Mouse (Mus musculus): ENCODE data around the gene Unkl. TPM values are rescaled to one million over a fixed set of nuclear protein-coding genes. Genes with fewer than 3 reads are reported as not detected.

The Unkl gene
- polyA plus RNA-seq, 1 experiment from 2014 or later: 16.2 TPM

DNA sequence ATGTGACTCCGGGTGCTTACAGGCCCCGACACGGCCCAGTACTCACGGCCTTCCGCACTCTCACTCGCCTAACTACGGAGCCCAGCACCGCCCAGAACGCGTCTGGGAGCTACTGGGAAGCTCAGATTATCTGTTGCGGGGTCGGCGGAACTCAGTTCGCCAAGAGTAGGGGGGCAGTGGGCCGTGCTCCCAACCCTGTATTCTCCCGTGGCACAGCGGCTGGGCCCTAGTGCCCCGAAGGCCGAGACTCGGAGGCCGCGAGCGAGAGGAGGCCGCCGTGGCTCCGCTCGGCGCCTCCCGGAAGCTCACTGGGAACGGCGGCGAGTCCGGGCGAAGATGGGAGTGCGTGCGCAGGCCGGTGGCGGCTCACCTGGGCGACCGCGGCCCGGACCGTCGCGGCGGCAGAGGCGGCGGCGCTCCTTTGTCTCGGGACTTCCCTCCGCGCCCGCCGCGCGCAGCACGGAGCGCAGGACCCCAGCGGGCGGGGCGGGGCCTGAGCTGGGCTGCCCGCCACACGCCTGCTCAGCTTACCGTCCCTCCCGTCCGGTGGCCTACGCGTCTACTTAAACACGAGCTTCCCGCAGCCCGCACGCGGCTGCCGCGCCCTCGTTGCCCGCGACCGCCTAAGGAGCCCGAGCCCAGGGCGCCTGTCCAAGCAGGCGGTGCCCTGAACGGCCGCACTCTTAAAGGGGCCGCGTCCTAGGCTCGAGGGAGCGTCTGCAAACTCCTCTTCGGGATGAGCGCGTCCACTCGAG lies 84.9 kb downstream of the Unkl start:
- Histone ChIP-seq H3K4me1 (replicated peaks) (peaks cover 35% of the 10 kb centered on the region), H3K9ac (peak overlapping the region; percentile 92), H3K27ac (replicated peaks) (peak overlapping the region; percentile 98), H3K36me3 (peaks cover 9% of the 10 kb centered on the region), H3K4me3 (peak overlapping the region; percentile 92), H3K4me2 (peak overlapping the region; percentile 87), H3K9me3 (no peaks in the 10 kb centered on the region), H3K27me3 (no peaks in the 10 kb centered on the region)
- peak; percentile 92 for ATAC-seq (ENCODE audit: low FRiP score, low read depth)
- under 1% methylated on average over 79 of the region's 92 CpGs for WGBS

DNA sequence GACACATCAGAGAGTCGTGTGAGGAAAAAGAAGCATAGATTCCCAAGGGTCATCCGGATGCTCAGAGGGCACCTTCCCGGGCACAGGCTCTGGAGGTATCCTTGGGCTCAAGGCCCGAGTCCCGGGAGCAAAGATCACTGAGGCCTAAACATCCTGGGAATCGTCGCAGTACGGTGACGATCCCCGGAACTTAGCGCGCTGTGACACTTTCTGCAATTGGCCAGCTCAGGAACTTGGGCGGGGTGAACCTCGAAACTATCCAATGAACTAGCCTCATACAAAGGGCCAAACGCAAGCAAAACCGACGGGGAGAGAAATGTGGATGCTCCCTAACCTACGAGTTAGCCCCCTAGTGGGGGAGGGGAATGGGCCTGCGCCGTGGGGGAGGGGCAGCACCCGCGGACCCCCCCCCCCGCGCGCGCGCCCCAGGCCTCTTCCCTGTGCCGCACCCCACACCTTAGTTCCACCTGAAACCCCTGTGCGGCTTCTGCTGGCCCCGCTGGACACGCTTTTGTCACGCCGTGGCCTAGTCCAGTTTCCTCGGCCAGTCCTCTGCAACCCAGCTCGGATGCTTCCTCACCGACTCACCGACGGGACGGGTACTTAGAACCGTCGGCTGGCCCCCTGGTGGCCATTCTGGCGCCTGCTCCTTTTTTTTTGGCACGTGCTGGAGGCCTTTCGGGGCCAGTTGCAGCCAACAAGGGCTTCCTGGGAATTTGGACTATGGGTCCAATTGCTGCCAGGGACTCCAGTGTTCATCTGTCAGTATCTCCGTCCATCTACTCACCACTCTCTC lies 85.7 kb downstream of the Unkl start:
- H3K27ac ChIP-seq (replicated peaks): peak overlapping the region; percentile 98
- H3K36me3 ChIP-seq: peaks cover 1% of the 10 kb centered on the region
- peak overlapping the region; percentile 92 for H3K4me3 ChIP-seq
- peak; percentile 89 for ATAC-seq (ENCODE audit: low FRiP score, low read depth)
- H3K9ac ChIP-seq: peak overlapping the region; percentile 92
- WGBS: under 1% methylated on average over 39 of the region's 45 CpGs
- H3K4me2 ChIP-seq: peak overlapping the region; percentile 87
- H3K4me1 ChIP-seq (replicated peaks): peaks cover 35% of the 10 kb centered on the region
- no peaks in the 10 kb centered on the region for H3K9me3 ChIP-seq
- no peaks in the 10 kb centered on the region for H3K27me3 ChIP-seq

- peak within 1 kb of the TSS; percentile 92 for H3K4me3 ChIP-seq
- peak within 1 kb of the TSS; percentile 98 for H3K27ac ChIP-seq (replicated peaks)
- peaks cover 34% of the 10 kb centered on the region for H3K4me1 ChIP-seq (replicated peaks)
- 0 out of 2 replicates have a peak, but pooled peaks cover 3% of the 10 kb centered on the region for H3K27me3 ChIP-seq
- H3K36me3 ChIP-seq: no peaks in the 10 kb centered on the region
- H3K9me3 ChIP-seq: no peaks in the 10 kb centered on the region
- peak within 1 kb of the TSS; percentile 92 for H3K9ac ChIP-seq
- ATAC-seq (ENCODE audit: low FRiP score, low read depth): no peak
- 75% methylated on average over 9 of the region's 9 CpGs for WGBS
- peak within 1 kb of the TSS; percentile 87 for H3K4me2 ChIP-seq
These were observed 86.6 kb downstream of the Unkl start, which contains the start of gene Ube2i for GRCm38 (mm10) chr17:25274571-25275346. Ube2i (minus strand) TSS chr17:25274622.

DNA sequence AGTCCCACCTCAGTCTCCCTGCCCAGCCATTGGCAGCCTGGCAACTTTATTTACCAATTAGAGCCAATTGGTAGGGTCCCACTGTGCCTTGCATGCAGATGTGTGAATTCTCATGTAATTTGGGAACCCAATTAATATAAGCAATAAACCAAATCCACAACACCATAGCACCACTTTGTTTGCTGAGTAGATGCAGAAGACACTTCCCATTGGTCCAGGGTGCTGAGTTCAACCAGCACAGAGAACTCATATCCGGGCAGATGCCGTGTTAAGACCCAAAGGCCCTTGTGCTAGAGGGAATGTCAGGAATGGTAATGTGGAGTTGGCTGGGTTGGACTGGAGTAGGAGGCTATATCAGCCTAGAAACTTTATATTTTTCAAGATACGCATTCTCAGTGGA lies 87.6 kb downstream of the Unkl start:
- 95% methylated on average over 3 of the region's 3 CpGs for WGBS
- no peak for ATAC-seq (ENCODE audit: low FRiP score, low read depth)
- 0 out of 2 replicates have a peak, but pooled peaks cover 3% of the 10 kb centered on the region for H3K27me3 ChIP-seq

DNA sequence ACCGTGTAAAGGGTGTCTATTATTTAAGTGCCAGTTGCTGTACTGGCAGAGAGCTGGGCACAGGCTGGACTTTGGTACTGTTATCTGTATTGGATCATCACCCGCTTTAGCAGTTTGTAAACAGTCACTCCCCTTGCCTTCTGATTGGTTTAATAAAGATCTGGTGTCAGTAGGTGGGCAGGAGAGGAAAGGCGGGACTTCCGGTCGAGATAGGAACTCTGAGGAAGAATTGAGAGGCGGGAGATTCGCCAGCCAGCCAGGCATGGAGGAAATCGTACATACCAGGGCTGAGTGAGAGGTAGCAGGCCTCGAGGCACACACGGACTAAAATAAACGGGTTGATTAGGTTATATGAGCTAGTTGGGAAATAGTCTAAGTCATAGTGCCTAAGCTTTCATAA lies 93.9 kb downstream of the Unkl start:
- no peaks in the 10 kb centered on the region for H3K4me1 ChIP-seq (replicated peaks)
- 52% methylated on average over 11 of the region's 11 CpGs for WGBS
- no peak overlapping the region for H3K4me3 ChIP-seq
- H3K4me2 ChIP-seq: peak overlapping the region; percentile 19; the same call in 1 of the 2 replicates
- no peak for ATAC-seq (ENCODE audit: low FRiP score, low read depth)
- H3K9me3 ChIP-seq: no peaks in the 10 kb centered on the region
- no peak overlapping the region for H3K9ac ChIP-seq
- no peak overlapping the region for H3K27ac ChIP-seq (replicated peaks)
- H3K27me3 ChIP-seq: 0 out of 2 replicates have a peak, but pooled peaks cover 3% of the 10 kb centered on the region
- H3K36me3 ChIP-seq: no peaks in the 10 kb centered on the region

More for the DNA sequence above, 87.6 kb downstream of the Unkl start:
- H3K4me1 ChIP-seq (replicated peaks): peaks cover 24% of the 10 kb centered on the region
- H3K27ac ChIP-seq (replicated peaks): no peak overlapping the region
- H3K9me3 ChIP-seq: no peaks in the 10 kb centered on the region
- H3K4me2 ChIP-seq: no peak overlapping the region
- H3K4me3 ChIP-seq: no peak overlapping the region
- H3K9ac ChIP-seq: no peak overlapping the region
- no peaks in the 10 kb centered on the region for H3K36me3 ChIP-seq

Small RNA genes within 50 kb of the gene (microRNA-seq; reads per million reads assigned to microRNA genes)
- 3.1 reads per million, percentile 13 among the genes with 10 or more reads in this experiment for gene Mir3547

Other genes starting within 250 kb of the Unkl start
- 101 and 112 TPM in 2 replicates for gene Jpt2, start 227.7 kb upstream of the Unkl start, polyA plus RNA-seq (2015; fragmentation: Nextera tagmentation; extraction: Ambion mirVana)
- 6.3 and 6.7 TPM in 2 replicates for gene Cramp1l, start 172.6 kb upstream of the Unkl start, polyA plus RNA-seq (2015; fragmentation: Nextera tagmentation; extraction: Ambion mirVana)
- gene Ift140, start 172.3 kb upstream of the Unkl start, polyA plus RNA-seq (2015; fragmentation: Nextera tagmentation; extraction: Ambion mirVana): 18.8 and 20.0 TPM in 2 replicates
- gene Tmem204, start 104.8 kb upstream of the Unkl start, polyA plus RNA-seq (2015; fragmentation: Nextera tagmentation; extraction: Ambion mirVana): 10.9 TPM in 2 replicates
- 51.3 and 58.9 TPM in 2 replicates for gene Telo2, start 72.4 kb upstream of the Unkl start, polyA plus RNA-seq (2015; fragmentation: Nextera tagmentation; extraction: Ambion mirVana)
- gene Ptx4, start 67.6 kb upstream of the Unkl start, polyA plus RNA-seq (2015; fragmentation: Nextera tagmentation; extraction: Ambion mirVana): not detected in 2 replicates
- 29.4 and 32.2 TPM in 2 replicates for gene Clcn7, start 55.0 kb upstream of the Unkl start, polyA plus RNA-seq (2015; fragmentation: Nextera tagmentation; extraction: Ambion mirVana)
- gene Ccdc154, start 25.9 kb upstream of the Unkl start, polyA plus RNA-seq (2015; fragmentation: Nextera tagmentation; extraction: Ambion mirVana): not detected in 2 replicates
- not detected in 2 replicates for gene Gm38655, start 12.9 kb upstream of the Unkl start, polyA plus RNA-seq (2015; fragmentation: Nextera tagmentation; extraction: Ambion mirVana)
- 31.1 and 31.5 TPM in 2 replicates for gene BC003965, start 3.8 kb upstream of the Unkl start, polyA plus RNA-seq (2015; fragmentation: Nextera tagmentation; extraction: Ambion mirVana)
- 104 and 107 TPM in 2 replicates for gene Gnptg, start 51.7 kb downstream of the Unkl start, polyA plus RNA-seq (2015; fragmentation: Nextera tagmentation; extraction: Ambion mirVana)
- gene Tsr3, start 51.8 kb downstream of the Unkl start, polyA plus RNA-seq (2015; fragmentation: Nextera tagmentation; extraction: Ambion mirVana): 60.2 and 61.4 TPM in 2 replicates
- gene Baiap3, start 68.0 kb downstream of the Unkl start, polyA plus RNA-seq (2015; fragmentation: Nextera tagmentation; extraction: Ambion mirVana): 19.6 and 20.4 TPM in 2 replicates
- 447 and 462 TPM in 2 replicates for gene Ube2i, start 86.2 kb downstream of the Unkl start, polyA plus RNA-seq (2015; fragmentation: Nextera tagmentation; extraction: Ambion mirVana)
- 0.13 TPM in 1 of 2 replicates, not detected in the other for gene Prss34, start 110.0 kb downstream of the Unkl start, polyA plus RNA-seq (2015; fragmentation: Nextera tagmentation; extraction: Ambion mirVana)
- gene Prss28, start 120.2 kb downstream of the Unkl start, polyA plus RNA-seq (2015; fragmentation: Nextera tagmentation; extraction: Ambion mirVana): not detected in 2 replicates
- not detected in 2 replicates for gene Prss29, start 130.3 kb downstream of the Unkl start, polyA plus RNA-seq (2015; fragmentation: Nextera tagmentation; extraction: Ambion mirVana)
- not detected in 2 replicates for gene Tpsab1, start 157.2 kb downstream of the Unkl start, polyA plus RNA-seq (2015; fragmentation: Nextera tagmentation; extraction: Ambion mirVana)
- gene Tpsb2, start 177.9 kb downstream of the Unkl start, polyA plus RNA-seq (2015; fragmentation: Nextera tagmentation; extraction: Ambion mirVana): 0.14 and 0.23 TPM in 2 replicates
- 0.64 and 0.79 TPM in 2 replicates for gene Tpsg1, start 180.9 kb downstream of the Unkl start, polyA plus RNA-seq (2015; fragmentation: Nextera tagmentation; extraction: Ambion mirVana)
- 10.0 and 10.6 TPM in 2 replicates for gene Cacna1h, start 245.4 kb downstream of the Unkl start, polyA plus RNA-seq (2015; fragmentation: Nextera tagmentation; extraction: Ambion mirVana)